Mouse (Mus musculus) ES-E14 (cell line): ENCODE results near the gene Ctnnd2.

Experiments
- CHD2 ChIP-seq: IDR thresholded peaks from 2 replicates; pipeline ENCODE4 v1.6.1; 2014; ENCODE audit warnings: mild to moderate bottlenecking, low read depth, low read length, inconsistent platforms
- HCFC1 ChIP-seq: IDR thresholded peaks from 2 replicates; pipeline ENCODE4 v1.6.1; 2012; ENCODE audit warnings: low read length, inconsistent platforms, borderline replicate concordance; ENCODE audit not compliant: insufficient read depth

DNA sequence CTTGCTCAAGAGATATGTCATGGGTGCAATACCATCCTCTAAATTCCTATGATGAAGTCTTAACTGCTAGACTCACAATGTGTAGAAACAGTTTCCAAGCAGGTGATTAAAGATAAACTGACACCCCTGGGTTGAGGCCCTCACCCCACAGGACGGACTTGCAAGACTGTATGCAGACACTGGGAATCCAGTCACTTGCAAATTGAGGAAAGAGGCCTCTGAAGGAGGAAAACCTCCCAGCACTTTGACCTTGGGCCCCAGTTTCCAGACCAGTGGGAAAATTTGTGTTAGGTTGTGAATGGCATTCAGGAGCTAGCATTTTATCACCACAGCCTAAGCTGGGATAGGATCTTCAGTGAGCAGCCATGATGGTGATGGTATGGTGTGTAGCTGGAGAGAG lies 521.9 kb downstream of the Ctnnd2 start:
- TF ChIP-seq HCFC1 (no peak), CHD2 (no peak)
